Mouse (Mus musculus) activated CD4-positive, CD25-positive, alpha-beta regulatory T cell (primary cell): Measurements from ENCODE around the gene Htra2. TPM values are rescaled to one million over a fixed set of nuclear protein-coding genes. Genes with fewer than 3 reads are reported as not detected.

Source experiments
- polyA plus RNA-seq, 2 experiments: library from polyadenylated mRNA; unstranded; fragments of 100-300 nt; shearing (Covaris generic); gene quantifications; one replicate each; pipeline ENCODE4 v1.2.1; 2017

Htra2 gene
- 10 to 100 TPM; 41.1 to 48.9 TPM for polyA plus RNA-seq

DNA sequence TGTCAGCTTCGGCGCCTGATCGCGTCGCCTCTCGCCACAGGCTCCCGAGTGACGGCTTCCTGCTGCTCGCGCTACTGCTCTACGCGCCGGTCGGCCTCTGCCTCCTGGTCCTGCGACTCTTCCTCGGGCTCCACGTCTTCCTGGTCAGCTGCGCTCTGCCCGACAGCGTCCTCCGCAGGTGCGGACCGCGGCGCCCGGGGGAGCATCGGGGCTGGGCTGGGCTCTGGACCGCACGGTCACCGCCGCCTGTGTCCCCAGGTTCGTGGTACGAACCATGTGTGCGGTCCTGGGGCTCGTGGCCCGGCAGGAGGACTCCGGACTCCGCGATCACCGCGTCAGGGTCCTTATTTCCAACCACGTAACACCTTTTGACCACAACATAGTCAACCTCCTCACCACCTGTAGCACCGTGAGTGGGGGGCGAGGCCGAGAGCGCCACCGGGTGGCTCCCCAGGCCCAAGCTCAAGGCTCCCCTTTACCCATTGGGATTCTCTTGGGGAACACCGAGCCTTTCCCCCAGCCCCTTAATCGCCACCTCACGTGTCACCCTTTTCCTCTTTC is at the start of gene Htra2:
TSS of gene Htra2 (minus strand) at position 403 of the 561 bp plus-strand sequence.

DNA sequence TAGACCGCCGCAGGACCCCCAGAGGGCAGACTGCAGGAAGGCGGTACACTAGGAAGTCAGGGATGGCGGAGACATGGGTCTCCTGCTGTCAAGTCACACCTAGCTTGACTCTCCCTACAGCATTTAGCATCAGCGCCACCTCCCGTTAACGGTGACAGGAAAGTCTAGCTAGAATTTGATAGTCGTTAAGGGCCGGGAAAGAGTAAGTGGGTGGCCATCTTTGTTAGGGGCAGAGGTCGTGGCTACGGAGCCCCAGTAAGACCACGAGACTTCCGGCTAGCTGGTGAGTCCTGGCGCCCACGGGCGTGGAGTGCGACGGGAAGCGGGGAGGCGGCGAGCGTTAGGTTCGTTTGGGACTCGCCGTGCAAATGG is 46.2 kb upstream of the Htra2 start, which contains the start of the genes Ccdc142 and Gm42688:
TSS of gene Ccdc142 (plus strand) at position 286 of the 372 bp plus-strand sequence.
TSS of gene Gm42688 (plus strand) at position 302 of the 372 bp plus-strand sequence.

DNA sequence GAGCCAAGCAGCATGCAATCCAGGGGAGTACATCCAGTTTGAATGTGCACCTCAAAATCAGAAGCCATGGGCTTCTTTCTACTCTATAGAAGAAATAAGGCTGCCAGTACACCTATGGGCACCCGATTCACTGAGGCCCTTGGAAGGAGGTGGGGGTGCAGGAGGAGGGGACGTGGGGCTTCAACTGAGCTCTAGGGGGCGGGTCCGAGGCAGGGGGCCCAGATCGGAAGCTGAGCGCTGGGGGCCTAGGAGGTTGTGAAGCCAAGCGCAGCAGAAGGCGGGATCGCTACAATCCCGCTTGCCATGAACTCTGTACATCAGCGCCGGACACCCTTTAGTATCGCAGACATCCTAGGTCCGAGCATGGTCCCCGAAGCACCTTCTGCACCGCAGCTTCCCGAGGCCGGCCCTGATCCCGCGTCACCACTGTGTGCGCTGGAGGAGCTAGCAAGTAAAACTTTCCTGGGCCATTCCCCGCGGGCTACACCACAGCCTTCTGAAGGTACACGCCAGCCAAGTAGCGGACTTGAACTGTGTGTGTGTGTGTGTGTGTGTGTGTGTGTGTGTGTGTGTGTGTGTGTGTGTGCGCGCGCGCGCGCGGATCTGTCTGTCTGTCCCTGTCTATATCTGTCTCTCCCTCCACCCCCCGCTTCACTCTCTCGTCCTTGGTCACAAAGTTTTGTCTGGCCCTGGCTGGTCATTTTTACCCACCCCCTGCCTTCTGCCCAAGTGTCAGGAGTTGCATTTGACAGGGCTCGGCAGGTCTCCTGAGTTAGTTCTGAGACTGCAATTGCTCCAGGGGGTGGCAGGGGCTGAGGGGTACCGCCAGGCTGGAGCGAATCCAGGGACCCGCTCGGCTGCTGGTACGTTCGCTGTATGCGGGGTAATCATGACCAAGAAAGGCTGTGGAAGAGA is 31.3 kb upstream of the Htra2 start, which contains the start of gene Lbx2:
TSS of gene Lbx2 (plus strand) at position 247 of the 915 bp plus-strand sequence.

DNA sequence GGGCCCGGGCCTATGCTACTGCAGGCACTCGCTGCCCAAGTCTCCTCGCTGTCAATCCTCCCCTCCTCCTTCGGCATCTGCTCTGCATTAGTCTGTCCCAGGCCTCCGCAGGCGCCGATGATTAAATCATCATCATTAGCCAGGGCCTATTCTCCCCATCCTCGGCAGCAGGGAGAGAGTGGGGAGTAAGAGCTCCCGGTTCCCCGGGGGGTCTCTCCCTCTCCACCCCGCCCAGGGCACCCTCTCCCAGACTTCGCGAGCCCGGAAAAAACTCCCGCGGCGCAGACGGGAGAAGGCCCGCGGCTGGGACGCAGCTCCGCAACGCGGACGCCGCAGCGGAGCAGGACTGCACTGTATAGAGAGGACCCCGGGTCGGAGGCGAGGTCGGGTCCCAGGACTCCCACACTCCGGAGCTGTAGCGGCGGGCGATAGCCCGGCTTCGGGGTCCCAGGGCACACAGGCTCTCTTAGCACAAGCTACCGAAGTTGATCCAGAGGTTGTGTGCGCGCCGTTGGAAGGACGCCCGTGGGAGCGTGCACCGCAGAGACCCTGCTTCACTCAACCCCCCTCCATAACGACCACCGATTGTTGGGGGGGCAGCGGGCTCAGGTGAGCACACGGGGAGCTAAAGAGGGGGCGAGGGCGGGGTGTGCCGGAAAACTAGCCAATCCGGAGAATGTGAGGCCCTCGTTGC is 22.7 kb upstream of the Htra2 start, which contains the start of gene Pcgf1:
TSS of gene Pcgf1 (plus strand) at position 240 of the 694 bp plus-strand sequence.

DNA sequence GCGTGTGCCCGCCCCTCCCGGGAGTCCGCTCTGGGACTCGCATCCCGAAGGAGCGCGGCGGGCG is 15.0 kb upstream of the Htra2 start, which contains the start of gene Tlx2:
TSS of gene Tlx2 (minus strand) at position 47 of the 64 bp plus-strand sequence.

DNA sequence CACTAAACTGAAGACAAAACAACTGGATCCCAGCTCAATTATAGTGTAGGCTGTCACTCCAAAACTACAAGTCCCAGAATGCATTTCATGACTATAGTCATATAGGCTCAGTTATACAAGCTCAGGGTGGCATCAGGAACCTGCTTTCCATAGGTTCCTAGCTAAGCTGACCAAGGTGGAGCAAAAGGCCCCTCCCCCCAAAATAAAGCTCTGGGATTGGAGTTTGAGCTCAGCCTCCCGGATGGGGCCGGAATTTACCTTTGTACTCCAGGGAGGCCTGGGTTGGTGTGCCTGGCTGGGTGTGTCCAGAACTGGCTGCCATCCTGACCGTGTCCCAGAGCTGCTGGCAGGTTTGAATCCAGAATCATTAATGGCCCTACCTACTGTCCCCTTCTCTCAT is 2.7 kb upstream of the Htra2 start, which contains the start of gene Dqx1:
TSS of gene Dqx1 (plus strand) at position 55 of the 400 bp plus-strand sequence.

DNA sequence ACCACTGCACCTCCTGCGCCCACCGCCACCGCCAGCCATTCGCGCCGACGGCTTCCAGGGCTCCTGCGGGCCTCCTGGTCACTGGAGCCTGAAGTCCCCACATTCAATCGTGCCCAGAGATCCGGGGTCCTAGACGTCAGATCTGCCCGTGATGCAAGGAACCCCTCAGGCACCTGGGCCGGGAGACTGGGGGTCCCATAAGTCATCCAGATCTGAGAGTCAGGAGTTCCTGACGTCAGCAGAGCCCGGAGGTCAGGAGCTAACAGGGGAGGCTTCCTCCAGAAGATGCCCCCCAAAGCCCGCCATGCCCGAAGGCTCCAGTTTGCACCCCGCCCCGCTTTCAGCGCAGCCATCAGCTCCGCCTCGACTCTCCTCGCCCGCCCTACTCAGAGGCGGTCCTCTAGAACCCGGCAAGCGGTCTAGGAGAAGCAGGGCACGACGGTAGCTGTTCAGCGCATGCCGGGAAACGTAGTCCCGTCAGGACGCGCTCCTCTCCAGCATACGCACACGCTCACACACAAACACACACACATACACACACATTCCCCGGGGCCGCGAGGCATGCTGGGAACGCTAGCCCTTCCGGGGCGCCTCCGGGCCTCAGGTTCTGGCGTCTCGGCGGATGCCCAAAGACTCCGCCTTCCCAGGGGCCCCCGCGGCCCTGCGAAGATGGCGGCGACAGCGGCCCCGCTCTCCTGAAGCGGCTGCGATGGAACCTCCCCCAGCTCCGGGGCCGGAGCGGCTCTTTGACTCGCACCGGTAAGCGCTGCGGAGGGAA is 810 bp downstream of the Htra2 start, which contains the start of gene Aup1:
TSS of gene Aup1 (plus strand) at position 448 of the 778 bp plus-strand sequence.

DNA sequence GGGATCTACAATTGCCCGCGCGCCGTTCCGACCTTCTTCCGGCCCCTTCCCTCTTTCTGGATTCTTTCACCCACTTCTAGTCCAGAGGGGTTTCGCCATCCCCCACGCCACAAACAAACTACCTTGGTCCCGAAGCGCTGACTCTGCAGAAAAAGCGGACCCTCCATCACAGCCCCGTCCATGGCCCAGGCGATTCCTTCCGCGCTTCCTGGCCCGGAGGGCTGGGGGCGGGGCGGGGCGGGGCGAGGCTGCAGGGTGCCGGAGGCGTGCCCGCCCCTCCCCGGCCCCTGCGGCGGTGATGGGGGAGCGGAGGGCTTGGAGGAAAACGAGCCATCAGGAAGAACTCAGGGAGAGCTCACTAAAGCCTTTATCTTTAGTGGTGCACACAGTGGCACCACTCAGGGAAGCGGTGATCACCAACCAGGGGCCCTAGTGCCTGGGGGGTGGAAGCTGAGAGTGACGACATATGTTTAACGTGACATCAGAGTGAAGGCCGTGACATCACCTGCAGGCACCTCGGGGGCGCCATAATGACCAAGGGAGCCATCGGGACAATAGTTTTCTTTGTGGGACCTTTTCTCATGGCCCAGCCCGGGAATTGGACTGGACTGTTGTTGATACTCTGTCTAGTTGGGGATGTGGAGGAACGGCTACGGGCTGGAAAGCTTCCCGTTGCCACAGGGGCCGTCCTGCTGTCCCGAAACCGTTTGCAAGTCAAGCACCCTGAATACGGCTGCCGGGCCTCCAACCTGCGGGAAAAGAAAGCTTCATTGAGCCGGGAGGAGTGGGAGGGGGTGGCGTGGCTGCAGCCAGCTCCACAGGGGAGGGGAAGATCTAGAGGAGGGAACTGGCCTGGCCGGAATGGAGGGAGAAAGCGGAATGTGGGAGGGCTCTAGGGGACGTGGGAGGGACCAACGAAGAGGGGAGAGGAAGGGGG is 21.6 kb downstream of the Htra2 start, which contains the start of the genes Dok1 and Loxl3:
TSS of gene Dok1 (minus strand) at position 223 of the 937 bp plus-strand sequence.
TSS of gene Loxl3 (plus strand) at position 925 of the 937 bp plus-strand sequence.

Other genes starting within 250 kb of the Htra2 start
- gene Sema4f, start 115.5 kb downstream of the Htra2 start, polyA plus RNA-seq: 10 to 100 TPM in 1 of 2 experiments, 1 to 10 TPM in 1; 7.2 to 10.4 TPM
- gene M1ap, start 108.4 kb downstream of the Htra2 start, polyA plus RNA-seq: under 1 TPM; 0.20 to 0.56 TPM
- 10 to 100 TPM; 32.4 to 50.7 TPM for gene Dok1, start 21.8 kb downstream of the Htra2 start, polyA plus RNA-seq
- gene Loxl3, start 21.1 kb downstream of the Htra2 start, polyA plus RNA-seq: under 1 TPM; 0.33 to 0.43 TPM
- gene Aup1, start 752 bp downstream of the Htra2 start, polyA plus RNA-seq: 100 to 1,000 TPM; 423 to 439 TPM
- gene Dqx1, start 2.6 kb upstream of the Htra2 start, polyA plus RNA-seq: 1 to 10 TPM in 1 of 2 experiments, under 1 TPM in 1; 0.52 to 2.8 TPM
- gene Tlx2, start 15.0 kb upstream of the Htra2 start, polyA plus RNA-seq: under 1 TPM in 1 of 2 experiments, not detected in 1; 0.11 TPM
- 10 to 100 TPM; 34.0 to 46.7 TPM for gene Pcgf1, start 22.6 kb upstream of the Htra2 start, polyA plus RNA-seq
- gene Lbx2, start 31.1 kb upstream of the Htra2 start, polyA plus RNA-seq: under 1 TPM; 0.22 to 0.33 TPM
- 1 to 10 TPM; 3.9 to 7.1 TPM for gene Ccdc142, start 46.3 kb upstream of the Htra2 start, polyA plus RNA-seq
- gene Gm42688, start 46.3 kb upstream of the Htra2 start, polyA plus RNA-seq: 1 to 10 TPM; 6.6 to 8.2 TPM
- gene Mrpl53, start 53.8 kb upstream of the Htra2 start, polyA plus RNA-seq: 10 to 100 TPM; 51.7 to 65.2 TPM
- gene Mogs, start 60.2 kb upstream of the Htra2 start, polyA plus RNA-seq: 10 to 100 TPM; 86.0 to 98.4 TPM
- 10 to 100 TPM; 63.4 to 63.9 TPM for gene Wbp1, start 66.3 kb upstream of the Htra2 start, polyA plus RNA-seq
- gene Ino80b, start 70.2 kb upstream of the Htra2 start, polyA plus RNA-seq: 10 to 100 TPM; 38.5 to 41.6 TPM
- gene Rtkn, start 80.2 kb upstream of the Htra2 start, polyA plus RNA-seq: under 1 TPM; 0.26 to 0.30 TPM
- gene Wdr54, start 101.1 kb upstream of the Htra2 start, polyA plus RNA-seq: under 1 TPM; 0.38 to 0.82 TPM
- not detected for gene 1700003E16Rik, start 101.1 kb upstream of the Htra2 start, polyA plus RNA-seq
- gene Dctn1, start 110.6 kb upstream of the Htra2 start, polyA plus RNA-seq: 10 to 100 TPM; 43.0 to 63.2 TPM
- gene Slc4a5, start 164.6 kb upstream of the Htra2 start, polyA plus RNA-seq: under 1 TPM; 0.06 to 0.57 TPM